ENCODE assay signal across 8 mouse cellular contexts in the genomic region with DNA sequence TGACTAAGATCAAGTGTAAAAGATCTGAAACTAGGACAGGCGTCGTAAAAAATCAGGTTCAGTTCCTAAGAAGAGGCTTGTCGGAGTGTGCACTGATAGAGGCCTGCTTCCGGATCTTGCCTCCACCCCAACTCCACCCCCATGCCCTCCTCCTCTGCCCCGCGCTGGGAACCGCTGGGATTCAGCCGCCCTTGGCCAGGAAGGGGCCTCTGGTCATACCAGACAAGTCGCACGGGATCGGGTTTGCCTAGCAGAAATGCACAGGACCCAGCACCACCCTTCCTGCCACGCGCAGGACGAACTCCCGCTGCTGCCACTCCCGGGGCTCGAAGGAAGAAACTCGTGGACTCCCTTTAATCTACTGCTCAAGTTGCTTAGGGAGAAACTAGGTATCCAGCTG. TPM values are rescaled to one million over a fixed set of nuclear protein-coding genes. Genes with fewer than 3 reads are reported as not detected.
DNase-seq lines count a peak whose midpoint lies in the region; ATAC-seq lines count a peak whose summit lies in the region.

No protein-coding gene starts in this region.

- no peak for ATAC-seq in embryonic facial prominence, embryonic 11.5 days (replicated peaks; ENCODE audit: insufficient number of reproducible peaks, low FRiP score, low TSS enrichment, low read depth)
- ATAC-seq in intestine, embryonic 15.5 days: no peak
- no peak for ATAC-seq in liver, embryonic 16.5 days (ENCODE audit: low read depth)
- no peak for ATAC-seq in stomach, embryonic 14.5 days (ENCODE audit: insufficient number of reproducible peaks, insufficient read depth, low FRiP score, low read depth)

- H3K9me3 ChIP-seq in embryonic facial prominence, embryonic 11.5 days (replicated peaks; ENCODE audit: control insufficient read depth, low read length): no peaks in the 10 kb centered on the region
- H3K9me3 ChIP-seq in intestine, embryonic 15.5 days: no peaks in the 10 kb centered on the region
- H3K9me3 ChIP-seq in liver, embryonic 16.5 days (replicated peaks; ENCODE audit: control insufficient read depth, low read length): no peaks in the 10 kb centered on the region
- no peaks in the 10 kb centered on the region for H3K9me3 ChIP-seq in stomach, embryonic 14.5 days (ENCODE audit: control insufficient read depth, low read depth, low read length)

- no peak overlapping the region for H3K4me3 ChIP-seq in embryonic facial prominence, embryonic 11.5 days (ENCODE audit: low read depth, low read length)
- H3K4me3 ChIP-seq in intestine, embryonic 15.5 days (replicated peaks): peak overlapping the region; percentile 29
- peak overlapping the region; percentile 31; the same call in 1 of the 2 replicates for H3K4me3 ChIP-seq in liver, embryonic 16.5 days (ENCODE audit: low read depth, low read length)
- no peak overlapping the region for H3K4me3 ChIP-seq in stomach, embryonic 14.5 days (ENCODE audit: low read depth, low read length)

- no peaks in the 10 kb centered on the region for H3K36me3 ChIP-seq in embryonic facial prominence, embryonic 11.5 days (replicated peaks; ENCODE audit: control insufficient read depth, insufficient read depth, low read depth, low read length)
- H3K36me3 ChIP-seq in intestine, embryonic 15.5 days: no peaks in the 10 kb centered on the region
- no peaks in the 10 kb centered on the region for H3K36me3 ChIP-seq in liver, embryonic 16.5 days (ENCODE audit: control insufficient read depth, insufficient read depth)
- H3K36me3 ChIP-seq in stomach, embryonic 14.5 days (ENCODE audit: control insufficient read depth, insufficient read depth, low read length): no peaks in the 10 kb centered on the region

- H3K9ac ChIP-seq in embryonic facial prominence, embryonic 11.5 days (replicated peaks; ENCODE audit: low read length): peak overlapping the region; percentile 9; the same call in 1 of the 2 replicates
- no peak overlapping the region for H3K9ac ChIP-seq in intestine, embryonic 15.5 days
- H3K9ac ChIP-seq in liver, embryonic 16.5 days (ENCODE audit: low read depth, low read length): no peak overlapping the region
- no peak overlapping the region for H3K9ac ChIP-seq in stomach, embryonic 14.5 days (replicated peaks; ENCODE audit: low read depth, low read length)

- H3K27ac ChIP-seq in embryonic facial prominence, embryonic 11.5 days (replicated peaks; ENCODE audit: low read depth, low read length): no peak overlapping the region
- H3K27ac ChIP-seq in intestine, embryonic 15.5 days: no peak overlapping the region
- no peak overlapping the region for H3K27ac ChIP-seq in liver, embryonic 16.5 days (ENCODE audit: low read length)
- H3K27ac ChIP-seq in stomach, embryonic 14.5 days (ENCODE audit: low read length): no peak overlapping the region

- intact Hi-C loops in left cerebral cortex, postnatal 36 days (cut with DNase I): no loop called here

- WGBS in embryonic facial prominence, embryonic 11.5 days: 22% methylated on average over 18 of the region's 18 CpGs
- WGBS in intestine, embryonic 15.5 days: 28% methylated on average over 18 of the region's 18 CpGs
- 30% methylated on average over 18 of the region's 18 CpGs for WGBS in liver, embryonic 16.5 days (ENCODE audit: insufficient replicate concordance)
- WGBS in stomach, embryonic 14.5 days: 31% methylated on average over 18 of the region's 18 CpGs

- no peaks in the 10 kb centered on the region for H3K27me3 ChIP-seq in embryonic facial prominence, embryonic 11.5 days (ENCODE audit: control insufficient read depth, insufficient read depth, low read length)
- no peaks in the 10 kb centered on the region for H3K27me3 ChIP-seq in intestine, embryonic 15.5 days (replicated peaks)
- H3K27me3 ChIP-seq in liver, embryonic 16.5 days (ENCODE audit: control insufficient read depth, insufficient read depth, low read depth, low read length): peaks cover 13% of the 10 kb centered on the region
- no peaks in the 10 kb centered on the region for H3K27me3 ChIP-seq in stomach, embryonic 14.5 days (ENCODE audit: control insufficient read depth, insufficient read depth, low read length)

- DNase-seq in adrenal gland, adult (ENCODE audit: inconsistent age in 2 of 2, low spot score in 1 of 2): peak; percentile 45 to 77
- no peak for DNase-seq in adrenal gland, adult 8-10 months
- DNase-seq in embryonic facial prominence, embryonic 11.5 days (ENCODE audit: low spot score): no peak
- DNase-seq in left cerebral cortex, postnatal 36 days (ENCODE audit: low spot score in 2 of 2): no peak
- DNase-seq in layer of hippocampus, adult 11-12 months (ENCODE audit: low spot score): no peak

- peak overlapping the region; percentile 26 for H3K4me2 ChIP-seq in embryonic facial prominence, embryonic 11.5 days (ENCODE audit: low read depth, low read length)
- H3K4me2 ChIP-seq in intestine, embryonic 15.5 days (replicated peaks): peak overlapping the region; percentile 57
- H3K4me2 ChIP-seq in liver, embryonic 16.5 days (ENCODE audit: low read depth, low read length): peak overlapping the region; percentile 52
- peak overlapping the region; percentile 24; the same call in 1 of the 2 replicates for H3K4me2 ChIP-seq in stomach, embryonic 14.5 days (replicated peaks; ENCODE audit: low read depth, low read length)

- no peaks in the 10 kb centered on the region for H3K4me1 ChIP-seq in embryonic facial prominence, embryonic 11.5 days (ENCODE audit: control insufficient read depth, insufficient read depth, low read length)
- H3K4me1 ChIP-seq in intestine, embryonic 15.5 days (replicated peaks): peaks cover 18% of the 10 kb centered on the region
- H3K4me1 ChIP-seq in liver, embryonic 16.5 days (ENCODE audit: control insufficient read depth, low read depth, low read length): peaks cover 7% of the 10 kb centered on the region; the same call in 1 of the 2 replicates
- peaks cover 2% of the 10 kb centered on the region for H3K4me1 ChIP-seq in stomach, embryonic 14.5 days (ENCODE audit: control insufficient read depth, insufficient read depth, low read length)

RNA-seq across cellular contexts. Expression of a gene that starts 2.9 kb away (rescaled TPM):
- total RNA-seq in adrenal gland, adult 8-10 months (2022): 10 to 100 TPM; 15.1 to 16.6 (median 16.1) TPM
- polyA plus RNA-seq in embryonic facial prominence, embryonic 11.5 days (2014; fragmentation: Nextera tagmentation; extraction: Ambion mirVana): 10.9 and 14.0 TPM in 2 replicates
- polyA plus RNA-seq in intestine, embryonic 15.5 days (2015; fragmentation: Nextera tagmentation; extraction: Ambion mirVana): 15.2 and 16.2 TPM in 2 replicates
- 9.8 and 10.2 TPM in 2 replicates for polyA plus RNA-seq in liver, embryonic 16.5 days (2015; fragmentation: Nextera tagmentation; extraction: Ambion mirVana)
- polyA plus RNA-seq in stomach, embryonic 14.5 days (2014; fragmentation: Nextera tagmentation; extraction: Ambion mirVana): 16.6 and 20.5 TPM in 2 replicates
- 1 to 10 TPM; 2.2 to 2.6 TPM for total RNA-seq in left cerebral cortex, postnatal 36 days (2021)

RNA-seq across cellular contexts. Expression of a gene that starts 3.0 kb away (rescaled TPM):
- total RNA-seq in adrenal gland, adult 8-10 months (2022): 10 to 100 TPM; 54.7 to 62.8 (median 59.2) TPM
- polyA plus RNA-seq in embryonic facial prominence, embryonic 11.5 days (2014; fragmentation: Nextera tagmentation; extraction: Ambion mirVana): 48.2 and 60.7 TPM in 2 replicates
- 59.8 and 66.7 TPM in 2 replicates for polyA plus RNA-seq in intestine, embryonic 15.5 days (2015; fragmentation: Nextera tagmentation; extraction: Ambion mirVana)
- 15.9 and 17.4 TPM in 2 replicates for polyA plus RNA-seq in liver, embryonic 16.5 days (2015; fragmentation: Nextera tagmentation; extraction: Ambion mirVana)
- polyA plus RNA-seq in stomach, embryonic 14.5 days (2014; fragmentation: Nextera tagmentation; extraction: Ambion mirVana): 58.8 and 62.8 TPM in 2 replicates
- 10 to 100 TPM; 48.2 to 51.3 TPM for total RNA-seq in left cerebral cortex, postnatal 36 days (2021)

RNA-seq across cellular contexts. Expression of a gene that starts 11.4 kb away (rescaled TPM):
- total RNA-seq in adrenal gland, adult 8-10 months (2022): 1 to 10 TPM; 2.2 to 2.9 (median 2.6) TPM
- 0.29 and 0.55 TPM in 2 replicates for polyA plus RNA-seq in embryonic facial prominence, embryonic 11.5 days (2014; fragmentation: Nextera tagmentation; extraction: Ambion mirVana)
- polyA plus RNA-seq in intestine, embryonic 15.5 days (2015; fragmentation: Nextera tagmentation; extraction: Ambion mirVana): 0.54 and 0.68 TPM in 2 replicates
- polyA plus RNA-seq in liver, embryonic 16.5 days (2015; fragmentation: Nextera tagmentation; extraction: Ambion mirVana): 0.09 and 0.14 TPM in 2 replicates
- 0.75 and 1.3 TPM in 2 replicates for polyA plus RNA-seq in stomach, embryonic 14.5 days (2014; fragmentation: Nextera tagmentation; extraction: Ambion mirVana)
- 10 to 100 TPM; 12.1 to 14.6 TPM for total RNA-seq in left cerebral cortex, postnatal 36 days (2021)

Comparison
In these comparisons a context has a peak if more than half of its experiments do, and no peak if none do; other contexts are left out.
1. DNase-seq: peak in adrenal gland, adult (2 of 2); none in adrenal gland, adult 8-10 months (single experiment), embryonic facial prominence, embryonic 11.5 days (single experiment), left cerebral cortex, postnatal 36 days (0 of 2) and layer of hippocampus, adult 11-12 months (single experiment).
2. H3K4me3 ChIP-seq: peak in intestine, embryonic 15.5 days (single experiment) and liver, embryonic 16.5 days (single experiment); none in embryonic facial prominence, embryonic 11.5 days (single experiment) and stomach, embryonic 14.5 days (single experiment).
3. Peak in every context shown above with its lines, with median percentiles within 50 percentile points of each other: H3K4me2 ChIP-seq.